Mouse (Mus musculus) lung, postnatal 0 days (tissue): ENCODE data around the gene Cabp4. TPM values are rescaled to one million over a fixed set of nuclear protein-coding genes. Genes with fewer than 3 reads are reported as not detected.
A peak's percentile ranks its signal among the peaks of the same experiment; 100 is the strongest.
"Not testable (repeated sequence)": the region's sequence is repeated elsewhere in the genome, so short reads cannot be mapped to it uniquely, and the experiment has no call there.

ENCODE experiments used
- ATAC-seq: fragments of 200-750 bp; cut with Nextera tagmentation; 2 replicates; pipeline ENCODE4 v1.8.0; 2017; ENCODE audit warnings: moderate library complexity
- DNase-seq: peaks from one replicate; pipeline ENCODE4 v3.0.0-alpha.2; 2016; ENCODE audit warnings: low spot score
- H3K27ac ChIP-seq: fragments of 300-500 bp; sonication (generic); 2 replicates; pipeline ENCODE4 v1.5.1; 2014; ENCODE audit warnings: antibody characterized with exemption, mild to moderate bottlenecking, low read length, mixed read lengths
- H3K27me3 ChIP-seq: fragments of 300-500 bp; sonication (generic); replicated peaks from 2 replicates; pipeline ENCODE4 v1.6.1; 2014; ENCODE audit warnings: low read length, mixed read lengths; ENCODE audit not compliant: insufficient read depth
- H3K36me3 ChIP-seq: fragments of 300-500 bp; sonication (generic); 2 replicates; pipeline ENCODE4 v1.6.1; 2014; ENCODE audit warnings: low read length, mixed read lengths; ENCODE audit not compliant: insufficient read depth
- H3K4me1 ChIP-seq: fragments of 300-500 bp; sonication (generic); 2 replicates; pipeline ENCODE4 v1.6.1; 2014; ENCODE audit warnings: antibody characterized with exemption, low read depth, low read length, mixed read lengths; ENCODE audit not compliant: insufficient read depth
- H3K4me2 ChIP-seq: fragments of 300-500 bp; sonication (generic); replicated peaks from 2 replicates; pipeline ENCODE4 v1.6.1; 2014; ENCODE audit warnings: low read depth, mild to moderate bottlenecking, low read length, moderate library complexity, mixed read lengths
- H3K4me3 ChIP-seq: fragments of 300-500 bp; sonication (generic); 2 replicates; pipeline ENCODE4 v1.5.1; 2014; ENCODE audit warnings: low read depth, low read length
- H3K9ac ChIP-seq: fragments of 300-500 bp; sonication (generic); replicated peaks from 2 replicates; pipeline ENCODE4 v1.6.1; 2014; ENCODE audit warnings: low read depth, mild to moderate bottlenecking
- H3K9me3 ChIP-seq: fragments of 300-500 bp; sonication (generic); 2 replicates; pipeline ENCODE4 v1.6.1; 2016; ENCODE audit warnings: low read length, mixed read lengths
- CTCF ChIP-seq: IDR thresholded peaks from 2 replicates; pipeline ENCODE4 v1.5.1; 2016; ENCODE audit warnings: antibody characterized with exemption, mild to moderate bottlenecking
- EP300 ChIP-seq: IDR thresholded peaks from 2 replicates; pipeline ENCODE4 v1.6.1; 2016; ENCODE audit warnings: antibody characterized with exemption, mild to moderate bottlenecking, control low read depth
- WGBS: fragments of 180-500 bp; shearing (Covaris S2); extraction: QIAGEN DNeasy Blood & Tissue Kit; methylation state at CpG from one replicate; pipeline ENCODE4 v1.1.7; 2014; 5-methylcytosine and 5-hydroxymethylcytosine counted together
- polyA plus RNA-seq: library from polyadenylated mRNA; unstranded; fragments of >200 nt; fragmentation: Nextera tagmentation; extraction: Ambion mirVana; gene quantifications from 2 replicates; pipeline ENCODE4 v1.2.1, GENCODE M21; 2015

The Cabp4 gene
- polyA plus RNA-seq, 1 experiment from 2014 or later, result 0.10 TPM

GRCm38 (mm10) chr19:4122411-4123370, 21.1 kb downstream of the Cabp4 start:
- ATAC-seq, result no peak
- H3K4me1 ChIP-seq, result peaks cover 9% of the 10 kb centered on the region
- WGBS, result 75% methylated on average over 7 of the region's 7 CpGs
- TF ChIP-seq CTCF (no peak; the same call in 1 of the 2 replicates), EP300 (no peak)
- H3K9me3 ChIP-seq, result no peaks in the 10 kb centered on the region
- no peak overlapping the region for H3K4me3 ChIP-seq
- DNase-seq, result no peak
- no peak overlapping the region for H3K27ac ChIP-seq
- H3K36me3 ChIP-seq, result no peaks in the 10 kb centered on the region
- H3K9ac ChIP-seq, result no peak overlapping the region
- no peak overlapping the region for H3K4me2 ChIP-seq
- no peaks in the 10 kb centered on the region for H3K27me3 ChIP-seq

GRCm38 (mm10) chr19:4121896-4122295, 21.9 kb downstream of the Cabp4 start:
- WGBS, result 53% methylated on average over 6 of the region's 6 CpGs
- not testable (repeated sequence) for H3K4me2 ChIP-seq, H3K27ac ChIP-seq, H3K4me1 ChIP-seq, H3K27me3 ChIP-seq, H3K9ac ChIP-seq, H3K9me3 ChIP-seq, ATAC-seq, H3K4me3 ChIP-seq, H3K36me3 ChIP-seq
- DNase-seq, result peak; percentile 46

- Histone ChIP-seq H3K9ac (peak overlapping the region; percentile 32; the same call in 1 of the 2 replicates), H3K4me3 (peak overlapping the region; percentile 42), H3K9me3 (no peaks in the 10 kb centered on the region), H3K4me2 (peak overlapping the region; percentile 49), H3K36me3 (no peaks in the 10 kb centered on the region), H3K27me3 (no peaks in the 10 kb centered on the region), H3K27ac (peak overlapping the region; percentile 68), H3K4me1 (peaks cover 5% of the 10 kb centered on the region; the same call in 1 of the 2 replicates)
- WGBS, result 2% methylated on average over 38 of the region's 38 CpGs
- DNase-seq, result peak; percentile 99
- TF ChIP-seq EP300 (no peak), CTCF (no peak)
- ATAC-seq, result peak; percentile 82
Observed at GRCm38 (mm10) chr19:4121097-4121805, 22.6 kb downstream of the Cabp4 start.

- H3K4me1 ChIP-seq, result peaks cover 5% of the 10 kb centered on the region; the same call in 1 of the 2 replicates
- no peaks in the 10 kb centered on the region for H3K9me3 ChIP-seq
- ATAC-seq (no peak), DNase-seq (no peak)
- 0 out of 2 replicates have a peak overlapping the region, but pooled peaks have one; percentile 42 for H3K4me3 ChIP-seq
- TF ChIP-seq EP300, result no peak
- no peak for TF ChIP-seq CTCF
- WGBS, result 98% methylated on average over 2 of the region's 2 CpGs
- H3K36me3 ChIP-seq, result no peaks in the 10 kb centered on the region
- H3K27ac ChIP-seq, result no peak overlapping the region
- H3K9ac ChIP-seq, result 0 out of 2 replicates have a peak overlapping the region, but pooled peaks have one; percentile 5
- no peaks in the 10 kb centered on the region for H3K27me3 ChIP-seq
- peak overlapping the region; percentile 49 for H3K4me2 ChIP-seq
Observed at GRCm38 (mm10) chr19:4120496-4120895, 23.3 kb downstream of the Cabp4 start.

- H3K4me3 ChIP-seq, result no peak overlapping the region
- no peak overlapping the region for H3K27ac ChIP-seq
- H3K36me3 ChIP-seq, result peaks cover 6% of the 10 kb centered on the region; the same call in 1 of the 2 replicates
- H3K9ac ChIP-seq, result 0 out of 2 replicates have a peak overlapping the region, but pooled peaks have one; percentile 5
- no peaks in the 10 kb centered on the region for H3K9me3 ChIP-seq
- ATAC-seq (no peak), DNase-seq (no peak)
- TF ChIP-seq EP300 (no peak), CTCF (no peak)
- H3K4me1 ChIP-seq, result peaks cover 5% of the 10 kb centered on the region; the same call in 1 of the 2 replicates
- H3K4me2 ChIP-seq, result no peak overlapping the region
- H3K27me3 ChIP-seq, result no peaks in the 10 kb centered on the region
- 70% methylated on average over 6 of the region's 6 CpGs for WGBS
Observed at GRCm38 (mm10) chr19:4119716-4120487, 23.9 kb downstream of the Cabp4 start.
